Mouse (Mus musculus) frontal cortex, postnatal 36 days (tissue): Measurements from ENCODE around the gene Whamm.

Experiments used
- DNase-seq, 2 experiments: peaks; one replicate each; pipeline ENCODE4 v3.0.0; 2022; ENCODE audit warnings: low spot score in 2 of 2

Whamm gene

GRCm38 (mm10) chr7:81571108-81571940 is at the start of gene Whamm:
Whamm (plus strand) TSS chr7:81571266.
- peak; percentile 89 to 94 for DNase-seq

- peak; percentile 88 to 92 for DNase-seq
These were observed 47.9 kb upstream of the Whamm start for GRCm38 (mm10) chr7:81523008-81523662.

GRCm38 (mm10) chr7:81523663-81524017 is 47.4 kb upstream of the Whamm start:
- no peak for DNase-seq

- DNase-seq = no peak
These were observed 42.1 kb upstream of the Whamm start for GRCm38 (mm10) chr7:81528918-81529317.

- no peak for DNase-seq
These were observed 39.6 kb upstream of the Whamm start for GRCm38 (mm10) chr7:81531462-81531861.

GRCm38 (mm10) chr7:81536478-81536877 is 34.6 kb upstream of the Whamm start:
- no peak for DNase-seq

GRCm38 (mm10) chr7:81538070-81538675 is 32.9 kb upstream of the Whamm start:
- peak in 1 of 2 experiments; percentile 53 for DNase-seq

- DNase-seq = no peak
These were observed 31.5 kb upstream of the Whamm start for GRCm38 (mm10) chr7:81539565-81539964.

- DNase-seq = no peak
These were observed 30.1 kb upstream of the Whamm start for GRCm38 (mm10) chr7:81540999-81541398.

GRCm38 (mm10) chr7:81541924-81542524 is 29.0 kb upstream of the Whamm start:
- DNase-seq = peak; percentile 68 to 81

- no peak for DNase-seq
These were observed 28.1 kb upstream of the Whamm start for GRCm38 (mm10) chr7:81542934-81543333.

GRCm38 (mm10) chr7:81548864-81549263 is 22.2 kb upstream of the Whamm start:
- DNase-seq = no peak

- no peak for DNase-seq
These were observed 17.5 kb upstream of the Whamm start for GRCm38 (mm10) chr7:81553589-81553988.

- DNase-seq = no peak
These were observed 16.7 kb upstream of the Whamm start for GRCm38 (mm10) chr7:81554369-81554768.

GRCm38 (mm10) chr7:81556839-81557238 is 14.2 kb upstream of the Whamm start:
- DNase-seq = no peak

- DNase-seq = no peak
These were observed 13.6 kb upstream of the Whamm start for GRCm38 (mm10) chr7:81557252-81557984.

- no peak for DNase-seq
These were observed 13.1 kb upstream of the Whamm start for GRCm38 (mm10) chr7:81557985-81558360.

- no peak for DNase-seq
These were observed 11.7 kb upstream of the Whamm start for GRCm38 (mm10) chr7:81559231-81559980.

GRCm38 (mm10) chr7:81560101-81561049 is 10.7 kb upstream of the Whamm start:
- no peak for DNase-seq

- no peak for DNase-seq
These were observed 9.9 kb upstream of the Whamm start for GRCm38 (mm10) chr7:81561211-81561610.
